Mouse (Mus musculus): Measurements from ENCODE around the gene Ift88.

GRCm38 (mm10) chr14:57424212-57424561 is 325 bp downstream of the Ift88 start:
- TF ChIP-seq CTCF (IDR thresholded peaks at IDR 0.05; ENCODE audit: extremely low read depth, insufficient read length, insufficient replicate concordance, low read depth, low read length) (no peak), POLR2A (IDR thresholded peaks at IDR 0.05; ENCODE audit: low read depth, low read length) (0 out of 2 replicates have a peak, but pooled peaks have one; percentile 0)
